Comparison of ENCODE assay signal across 8 mouse cellular contexts in the genomic region with DNA sequence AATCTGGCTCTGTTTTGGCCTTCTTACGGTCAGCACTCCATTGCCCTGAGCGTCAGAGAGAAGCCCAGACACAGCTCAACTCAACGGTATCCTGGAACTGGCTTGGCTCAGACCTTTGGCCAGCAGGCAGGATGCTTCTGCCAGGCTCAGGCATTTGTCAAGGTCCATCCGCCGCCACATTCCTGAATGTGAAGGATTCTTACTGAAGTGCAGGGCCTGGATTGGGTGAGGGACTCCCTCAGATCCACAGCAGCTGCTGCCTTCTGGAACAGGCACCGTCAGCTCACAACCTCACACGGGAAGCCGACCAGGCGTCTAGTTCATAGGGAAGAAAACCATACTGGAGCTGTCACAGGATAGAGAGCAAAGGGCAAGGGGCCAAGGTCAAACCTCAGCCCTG.
DNase-seq lines count a peak whose midpoint lies in the region; ATAC-seq and TF ChIP-seq lines count a peak whose summit lies in the region.

No protein-coding gene starts in this region.

- H3K27me3 ChIP-seq in liver, postnatal 0 days (ENCODE audit: insufficient read depth, low read length), result no peaks in the 10 kb centered on the region
- no peaks in the 10 kb centered on the region for H3K27me3 ChIP-seq in embryonic facial prominence, embryonic 14.5 days (replicated peaks; ENCODE audit: control insufficient read depth, insufficient read depth, low read length)
- no peaks in the 10 kb centered on the region for H3K27me3 ChIP-seq in stomach, embryonic 15.5 days (replicated peaks)

- H3K4me2 ChIP-seq in liver, postnatal 0 days (ENCODE audit: low read depth, low read length), result no peak overlapping the region
- H3K4me2 ChIP-seq in embryonic facial prominence, embryonic 14.5 days (ENCODE audit: low read depth, low read length), result no peak overlapping the region
- H3K4me2 ChIP-seq in stomach, embryonic 15.5 days, result no peak overlapping the region

- no peak overlapping the region for H3K27ac ChIP-seq in liver, postnatal 0 days (ENCODE audit: low read depth)
- H3K27ac ChIP-seq in embryonic facial prominence, embryonic 14.5 days (replicated peaks; ENCODE audit: low read depth, low read length), result no peak overlapping the region
- H3K27ac ChIP-seq in stomach, embryonic 15.5 days, result peak overlapping the region; percentile 31; the same call in 1 of the 2 replicates

- TF ChIP-seq CTCF in liver, postnatal 0 days (IDR thresholded peaks at IDR 0.05; ENCODE audit: low read depth), result no peak

- no peak for TF ChIP-seq EP300 in liver, postnatal 0 days (IDR thresholded peaks at IDR 0.05; ENCODE audit: low read depth)

- H3K4me1 ChIP-seq in liver, postnatal 0 days (ENCODE audit: insufficient read depth), result peaks cover 7% of the 10 kb centered on the region
- peaks cover 11% of the 10 kb centered on the region for H3K4me1 ChIP-seq in embryonic facial prominence, embryonic 14.5 days (ENCODE audit: control insufficient read depth, insufficient read depth, low read length)
- peaks cover 31% of the 10 kb centered on the region for H3K4me1 ChIP-seq in stomach, embryonic 15.5 days

- peak; percentile 18 for DNase-seq in liver
- no peak for DNase-seq in liver, postnatal 0 days
- peak; percentile 64 for DNase-seq in embryonic facial prominence, embryonic 14.5 days (ENCODE audit: low spot score)
- DNase-seq in kidney, postnatal 14 days, result peak; percentile 73
- no peak for DNase-seq in left cerebral cortex, adult 18-20 months (ENCODE audit: low spot score in 2 of 2)
- no peak for DNase-seq in layer of hippocampus, postnatal 36 days
- no peak for DNase-seq in urinary bladder, postnatal 36 days (ENCODE audit: low spot score in 2 of 2)

- H3K9ac ChIP-seq in liver, postnatal 0 days (replicated peaks), result no peak overlapping the region
- no peak overlapping the region for H3K9ac ChIP-seq in embryonic facial prominence, embryonic 14.5 days (ENCODE audit: low read depth, low read length)
- H3K9ac ChIP-seq in stomach, embryonic 15.5 days, result no peak overlapping the region

- 47% methylated on average over 9 of the region's 9 CpGs for WGBS in liver, postnatal 0 days (ENCODE audit: insufficient replicate concordance)
- WGBS in embryonic facial prominence, embryonic 14.5 days, result 54% methylated on average over 9 of the region's 9 CpGs
- WGBS in stomach, embryonic 15.5 days, result 20% methylated on average over 9 of the region's 9 CpGs

- no peak for ATAC-seq in liver, postnatal 0 days
- no peak for ATAC-seq in embryonic facial prominence, embryonic 14.5 days (ENCODE audit: low read depth)
- no peak for ATAC-seq in stomach, embryonic 15.5 days (ENCODE audit: insufficient read depth, low FRiP score, low read depth)

- no peaks in the 10 kb centered on the region for H3K36me3 ChIP-seq in liver, postnatal 0 days (replicated peaks; ENCODE audit: insufficient read depth, low read length)
- no peaks in the 10 kb centered on the region for H3K36me3 ChIP-seq in embryonic facial prominence, embryonic 14.5 days (ENCODE audit: control insufficient read depth, insufficient read depth, low read length)
- no peaks in the 10 kb centered on the region for H3K36me3 ChIP-seq in stomach, embryonic 15.5 days

- H3K9me3 ChIP-seq in liver, postnatal 0 days (ENCODE audit: low read length), result no peaks in the 10 kb centered on the region
- no peaks in the 10 kb centered on the region for H3K9me3 ChIP-seq in embryonic facial prominence, embryonic 14.5 days (ENCODE audit: control insufficient read depth, low read length)
- no peaks in the 10 kb centered on the region for H3K9me3 ChIP-seq in stomach, embryonic 15.5 days

- no peak overlapping the region for H3K4me3 ChIP-seq in liver, postnatal 0 days (ENCODE audit: low read depth, low read length)
- H3K4me3 ChIP-seq in embryonic facial prominence, embryonic 14.5 days (ENCODE audit: low read depth, low read length), result no peak overlapping the region
- no peak overlapping the region for H3K4me3 ChIP-seq in stomach, embryonic 15.5 days (replicated peaks)

Comparison
In these comparisons a context has a peak if more than half of its experiments do, and no peak if none do; other contexts are left out.
1. DNase-seq: peak in liver (single experiment), embryonic facial prominence, embryonic 14.5 days (single experiment) and kidney, postnatal 14 days (single experiment); none in liver, postnatal 0 days (single experiment), left cerebral cortex, adult 18-20 months (0 of 2), layer of hippocampus, postnatal 36 days (0 of 2) and urinary bladder, postnatal 36 days (0 of 2).